Mouse (Mus musculus) hindbrain, embryonic 11.5 days (tissue): ENCODE data around the gene Vmn1r57. TPM values are rescaled to one million over a fixed set of nuclear protein-coding genes. Genes with fewer than 3 reads are reported as not detected.
"Not testable (repeated sequence)": the region's sequence is repeated elsewhere in the genome, so short reads cannot be mapped to it uniquely, and the experiment has no call there.

ENCODE experiments used
- ATAC-seq: fragments of 200-750 bp; cut with Nextera tagmentation; 2 replicates; pipeline ENCODE4 v1.8.0; 2017; ENCODE audit warnings: mild to moderate bottlenecking, moderate TSS enrichment, moderate library complexity; ENCODE audit not compliant: low FRiP score
- DNase-seq: peaks from one replicate; pipeline ENCODE4 v3.0.0-alpha.2; 2015; ENCODE audit warnings: low spot score
- H3K27ac ChIP-seq: fragments of 300-500 bp; sonication (generic); 2 replicates; pipeline ENCODE4 v1.5.1; 2014; ENCODE audit warnings: mild to moderate bottlenecking, low read depth, low read length
- H3K27me3 ChIP-seq: fragments of 300-500 bp; sonication (generic); 2 replicates; pipeline ENCODE4 v1.6.1; 2014; ENCODE audit warnings: mild to moderate bottlenecking, low read length, moderate library complexity, mixed read lengths; ENCODE audit not compliant: control insufficient read depth, insufficient read depth
- H3K36me3 ChIP-seq: fragments of 300-500 bp; sonication (generic); 2 replicates; pipeline ENCODE4 v1.6.1; 2014; ENCODE audit warnings: mild to moderate bottlenecking, low read length, moderate library complexity, mixed read lengths; ENCODE audit not compliant: control insufficient read depth, insufficient read depth
- H3K4me1 ChIP-seq: fragments of 300-500 bp; sonication (generic); replicated peaks from 2 replicates; pipeline ENCODE4 v1.6.1; 2014; ENCODE audit warnings: low read length, mixed read lengths; ENCODE audit not compliant: control insufficient read depth, insufficient read depth
- H3K4me2 ChIP-seq: fragments of 300-500 bp; sonication (generic); replicated peaks from 2 replicates; pipeline ENCODE4 v1.6.1; 2014; ENCODE audit warnings: mild to moderate bottlenecking, low read depth, low read length
- H3K4me3 ChIP-seq: fragments of 300-500 bp; sonication (generic); 2 replicates; pipeline ENCODE4 v1.5.1; 2014; ENCODE audit warnings: low read depth, low read length
- H3K9ac ChIP-seq: fragments of 300-500 bp; sonication (generic); 2 replicates; pipeline ENCODE4 v1.6.1; 2014; ENCODE audit warnings: low read depth, low read length
- H3K9me3 ChIP-seq: fragments of 300-500 bp; sonication (generic); 2 replicates; pipeline ENCODE4 v1.6.1; 2016; ENCODE audit warnings: low read length; ENCODE audit not compliant: control insufficient read depth
- WGBS: fragments of 180-500 bp; shearing (Covaris S2); extraction: QIAGEN DNeasy Blood & Tissue Kit; methylation state at CpG from one replicate; pipeline ENCODE4 v1.1.7; 2014; 5-methylcytosine and 5-hydroxymethylcytosine counted together
- polyA plus RNA-seq: library from polyadenylated mRNA; unstranded; fragments of >200 nt; fragmentation: Nextera tagmentation; extraction: Ambion mirVana; gene quantifications from 2 replicates; pipeline ENCODE4 v1.2.1, GENCODE M21; 2014

Gene Vmn1r57
- polyA plus RNA-seq = not detected in 2 replicates

DNA sequence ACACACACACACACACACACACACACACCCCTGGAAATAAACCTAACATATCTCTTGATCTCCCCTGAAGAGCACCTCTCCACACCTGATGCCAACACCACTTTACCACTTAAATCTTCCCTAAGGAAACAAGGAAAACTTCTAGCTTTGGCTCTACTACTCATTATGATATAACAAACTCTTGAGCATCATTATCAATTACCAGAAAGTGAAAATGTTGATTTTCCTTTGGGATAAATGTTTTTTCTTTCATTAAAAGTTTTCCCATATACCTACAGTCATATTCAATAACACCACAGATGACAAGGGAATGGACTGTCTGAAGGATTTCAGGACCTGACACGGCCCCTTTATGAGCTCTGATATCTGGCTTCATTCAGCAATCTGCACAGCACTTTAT is at the start of gene Vmn1r57:
TSS of gene Vmn1r57 (plus strand) at position 301 of the 400 bp plus-strand sequence.
- not testable (repeated sequence) for H3K9me3 ChIP-seq, H3K36me3 ChIP-seq, H3K4me2 ChIP-seq, H3K4me1 ChIP-seq, ATAC-seq, DNase-seq, H3K4me3 ChIP-seq, H3K27me3 ChIP-seq, H3K27ac ChIP-seq, H3K9ac ChIP-seq
- whole genome bisulfite sequencing = 77% methylated on average over 1 of the region's 1 CpGs

DNA sequence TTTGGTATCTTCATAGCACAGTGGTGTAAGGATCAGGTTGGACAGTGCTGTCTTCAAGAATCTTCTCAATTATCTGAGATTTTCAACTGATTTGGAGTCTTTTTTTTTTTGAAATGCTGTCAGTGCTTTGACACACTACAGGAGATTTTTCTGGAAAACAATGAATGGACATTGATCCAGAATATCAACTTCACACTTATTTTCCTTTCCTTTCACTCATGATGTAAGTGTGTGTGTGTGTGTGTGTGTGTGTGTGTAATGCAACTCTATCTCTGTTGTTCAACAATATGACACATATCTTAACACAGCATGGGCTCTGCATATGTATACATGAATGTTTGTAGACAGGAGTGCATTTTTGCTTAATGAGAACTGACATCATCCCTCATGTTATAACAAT is 21.6 kb upstream of the Vmn1r57 start, which contains the start of gene Vmn1r56:
TSS of gene Vmn1r56 (minus strand) at position 101 of the 400 bp plus-strand sequence.
- not testable (repeated sequence) for H3K27me3 ChIP-seq, H3K9me3 ChIP-seq, H3K4me2 ChIP-seq, H3K36me3 ChIP-seq, H3K27ac ChIP-seq, ATAC-seq, H3K9ac ChIP-seq, H3K4me3 ChIP-seq, DNase-seq, H3K4me1 ChIP-seq

DNA sequence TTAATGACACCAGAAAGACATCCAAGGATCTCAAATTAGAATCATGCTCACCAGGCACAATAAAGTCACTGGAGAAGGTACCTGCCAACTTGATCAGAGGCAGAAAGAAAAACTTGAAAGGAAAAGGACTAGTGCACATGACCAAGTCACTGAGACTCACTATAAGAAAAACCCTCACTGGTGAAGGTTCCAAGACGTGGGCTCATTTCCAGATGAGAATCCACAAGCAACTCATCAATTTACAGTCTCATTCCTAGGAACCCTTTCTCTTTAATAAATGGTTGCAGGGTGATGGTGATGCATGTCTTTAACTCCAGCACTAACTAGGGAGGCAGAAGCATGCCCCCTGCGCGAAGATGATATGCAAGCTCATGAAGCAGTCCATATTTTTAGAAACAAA is 44.8 kb downstream of the Vmn1r57 start:
- peaks cover under 1% of the 10 kb centered on the region; the same call in 1 of the 2 replicates for H3K9me3 ChIP-seq
- no peaks in the 10 kb centered on the region for H3K27me3 ChIP-seq
- no peak overlapping the region for H3K4me2 ChIP-seq
- H3K9ac ChIP-seq = no peak overlapping the region
- ATAC-seq (no peak), DNase-seq (no peak)
- no peak overlapping the region for H3K4me3 ChIP-seq
- no peaks in the 10 kb centered on the region for H3K36me3 ChIP-seq
- no peak overlapping the region for H3K27ac ChIP-seq
- WGBS = 83% methylated on average over 3 of the region's 3 CpGs
- no peaks in the 10 kb centered on the region for H3K4me1 ChIP-seq

Other genes starting within 250 kb of the Vmn1r57 start
- 0.04 TPM in 1 of 2 replicates, not detected in the other for gene Sbk3, start 247.3 kb upstream of the Vmn1r57 start, polyA plus RNA-seq
- gene Zfp579, start 222.3 kb upstream of the Vmn1r57 start, polyA plus RNA-seq = 45.0 and 61.0 TPM in 2 replicates
- gene Zfp524, start 204.1 kb upstream of the Vmn1r57 start, polyA plus RNA-seq = 7.5 and 10.6 TPM in 2 replicates
- gene Fiz1, start 203.8 kb upstream of the Vmn1r57 start, polyA plus RNA-seq = 38.2 and 43.2 TPM in 2 replicates
- gene Gm44973, start 203.0 kb upstream of the Vmn1r57 start, polyA plus RNA-seq = 0.19 and 1.8 TPM in 2 replicates
- gene Zfp865, start 198.1 kb upstream of the Vmn1r57 start, polyA plus RNA-seq = 5.7 and 8.6 TPM in 2 replicates
- gene Ccdc106, start 197.9 kb upstream of the Vmn1r57 start, polyA plus RNA-seq = 7.2 and 8.6 TPM in 2 replicates
- gene 4632433K11Rik, start 184.4 kb upstream of the Vmn1r57 start, polyA plus RNA-seq = not detected in 2 replicates
- gene Zfp784, start 180.0 kb upstream of the Vmn1r57 start, polyA plus RNA-seq = 3.1 and 4.3 TPM in 2 replicates
- gene Zfp580, start 167.0 kb upstream of the Vmn1r57 start, polyA plus RNA-seq = 32.4 and 37.5 TPM in 2 replicates
- gene U2af2, start 156.3 kb upstream of the Vmn1r57 start, polyA plus RNA-seq = 161 and 162 TPM in 2 replicates
- gene Epn1, start 138.3 kb upstream of the Vmn1r57 start, polyA plus RNA-seq = 54.2 and 55.3 TPM in 2 replicates
- gene Rfpl4, start 101.5 kb upstream of the Vmn1r57 start, polyA plus RNA-seq = not detected in 2 replicates
- 0.18 and 0.31 TPM in 2 replicates for gene Rasl2-9, start 92.5 kb upstream of the Vmn1r57 start, polyA plus RNA-seq
- 0.01 and 0.05 TPM in 2 replicates for gene Vmn1r55, start 68.8 kb upstream of the Vmn1r57 start, polyA plus RNA-seq
- gene Vmn1r56, start 21.7 kb upstream of the Vmn1r57 start, polyA plus RNA-seq = not detected in 2 replicates
- not detected in 2 replicates for gene Gm5065, start 132.0 kb downstream of the Vmn1r57 start, polyA plus RNA-seq
- not detected in 2 replicates for gene Nlrp2, start 132.5 kb downstream of the Vmn1r57 start, polyA plus RNA-seq
- gene Vmn1r58, start 194.9 kb downstream of the Vmn1r57 start, polyA plus RNA-seq = not detected in 2 replicates
- not detected in 2 replicates for gene Vmn1r59, start 238.3 kb downstream of the Vmn1r57 start, polyA plus RNA-seq